Mouse (Mus musculus) mouse embryonic stem cell (cell line): ENCODE data around the gene Tmem82.

Experiments used
- in situ Hi-C, 2 experiments: fragments of 300-500 bp; cut with MboI; formaldehyde crosslinking; loops; 1 replicate in 1 of 2; 3 replicates in 1 of 2; pipeline ENCODE4 v1.14.3; 2019 to 2020; ENCODE audit warnings: low sequenced_read_pairs in 2 of 2, low pct_unique_long_range_greater_than_20kb in 1 of 2, mixed read lengths in 1 of 2; ENCODE audit not compliant: unreplicated experiment in 1 of 2

Tmem82 gene

GRCm38 (mm10) chr4:141618565-141619243 is at the start of gene Tmem82:
Gene Tmem82 (minus strand): TSS chr4:141618633.
- in situ Hi-C loops = no loop called here

- in situ Hi-C loops = no loop called here
Measured at GRCm38 (mm10) chr4:141664799-141665198, 46.4 kb upstream of the Tmem82 start, which contains the start of gene Plekhm2. Gene Plekhm2 (minus strand): TSS chr4:141664899.

- in situ Hi-C loops = no loop called here
Measured at GRCm38 (mm10) chr4:141664011-141664745, 45.7 kb upstream of the Tmem82 start.

- in situ Hi-C loops = no loop called here
Measured at GRCm38 (mm10) chr4:141663122-141663931, 44.9 kb upstream of the Tmem82 start.

GRCm38 (mm10) chr4:141660884-141661283 is 42.5 kb upstream of the Tmem82 start:
- in situ Hi-C loops = no loop called here

GRCm38 (mm10) chr4:141659739-141660138 is 41.3 kb upstream of the Tmem82 start:
- in situ Hi-C loops = no loop called here

GRCm38 (mm10) chr4:141658846-141659484 is 40.5 kb upstream of the Tmem82 start:
- in situ Hi-C loops = no loop called here

- in situ Hi-C loops = no loop called here
Measured at GRCm38 (mm10) chr4:141656932-141657331, 38.5 kb upstream of the Tmem82 start.

GRCm38 (mm10) chr4:141655908-141656608 is 37.6 kb upstream of the Tmem82 start:
- in situ Hi-C loops = no loop called here

GRCm38 (mm10) chr4:141654509-141654908 is 36.1 kb upstream of the Tmem82 start:
- in situ Hi-C loops = no loop called here

- in situ Hi-C loops = no loop called here
Measured at GRCm38 (mm10) chr4:141653813-141654212, 35.4 kb upstream of the Tmem82 start.

- in situ Hi-C loops = no loop called here
Measured at GRCm38 (mm10) chr4:141653044-141653443, 34.6 kb upstream of the Tmem82 start.

- in situ Hi-C loops = no loop called here
Measured at GRCm38 (mm10) chr4:141651944-141652343, 33.5 kb upstream of the Tmem82 start.

GRCm38 (mm10) chr4:141651286-141651685 is 32.9 kb upstream of the Tmem82 start:
- in situ Hi-C loops = no loop called here

- in situ Hi-C loops = no loop called here
Measured at GRCm38 (mm10) chr4:141649244-141649643, 30.8 kb upstream of the Tmem82 start.

- in situ Hi-C loops = no loop called here
Measured at GRCm38 (mm10) chr4:141648262-141648661, 29.8 kb upstream of the Tmem82 start.

- in situ Hi-C loops = no loop called here
Measured at GRCm38 (mm10) chr4:141647187-141647586, 28.8 kb upstream of the Tmem82 start.

- in situ Hi-C loops = no loop called here
Measured at GRCm38 (mm10) chr4:141645988-141646387, 27.6 kb upstream of the Tmem82 start.
